Mouse (Mus musculus) layer of hippocampus, adult 18-20 months (tissue): ENCODE measurements around the gene Gm8926. TPM values are rescaled to one million over a fixed set of nuclear protein-coding genes. Genes with fewer than 3 reads are reported as not detected.
"Not testable (repeated sequence)": the region's sequence is repeated elsewhere in the genome, so short reads cannot be mapped to it uniquely, and the experiment has no call there.

ENCODE experiments used
- DNase-seq, 2 experiments: peaks; one replicate each; pipeline ENCODE4 v3.0.0; 2022; ENCODE audit warnings: low spot score in 2 of 2
- long read RNA-seq: library from polyadenylated mRNA; stranded (forward); transcript quantifications from one replicate; pipeline ENCODE4 v2.0.0, GENCODE M21; 2021
- total RNA-seq, 2 experiments: library from RNA; stranded (reverse); gene quantifications; 2 replicates each; pipeline ENCODE4 v1.2.3; 2021

Gene Gm8926
- total RNA-seq, result not detected
- long read RNA-seq, result 0 reads

GRCm38 (mm10) chr5:11770248-11770647 is at the start of gene Gm8926:
Gene Gm8926 (plus strand): TSS chr5:11770548.
- not testable (repeated sequence) for DNase-seq

Other genes starting within 250 kb of the Gm8926 start
- not detected for gene Gm6460, start 175.6 kb upstream of the Gm8926 start, total RNA-seq
- gene Gm8922, start 88.6 kb upstream of the Gm8926 start, total RNA-seq, result not detected
- not detected for gene Gm6465, start 75.0 kb downstream of the Gm8926 start, total RNA-seq
- not detected for gene 4933402N22Rik, start 147.5 kb downstream of the Gm8926 start, total RNA-seq